Mouse (Mus musculus) small intestine, adult 2 months (tissue): Measurements from ENCODE around the gene Pik3r5.

Experiments used
- CTCF ChIP-seq: fragments of 200-500 bp; IDR thresholded peaks from 2 replicates; pipeline ENCODE4 v1.5.1; 2012; ENCODE audit warnings: low read depth, mild to moderate bottlenecking, control low read depth, inconsistent platforms, low read length, moderate library complexity, mixed read lengths; ENCODE audit not compliant: insufficient replicate concordance, insufficient read length; ENCODE audit errors: extremely low read depth
- POLR2A ChIP-seq: fragments of 200-500 bp; IDR thresholded peaks from 2 replicates; pipeline ENCODE4 v1.6.1; 2012; ENCODE audit warnings: low read depth, mild to moderate bottlenecking, control low read depth, inconsistent platforms, low read length, moderate library complexity

DNA sequence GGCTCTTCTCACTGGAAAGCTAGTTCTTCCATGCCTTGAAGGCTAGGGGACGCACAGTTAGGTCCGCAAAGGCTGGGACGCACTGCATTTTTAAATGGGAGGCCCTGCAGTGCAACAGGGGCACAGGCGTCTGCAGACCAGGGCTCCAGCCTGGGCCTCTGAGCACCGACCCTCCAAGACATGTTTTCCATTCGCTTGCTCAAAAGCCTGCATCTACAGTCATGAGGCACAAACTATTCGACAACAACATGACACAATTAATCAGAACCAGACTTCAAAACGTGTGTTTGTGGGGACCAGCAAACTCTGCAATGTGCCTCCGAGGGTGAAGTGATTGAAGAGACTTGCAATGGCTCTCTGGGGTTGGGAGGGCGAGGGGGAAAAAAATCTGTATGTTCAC, 48.4 kb upstream of the Pik3r5 start:
- TF ChIP-seq CTCF: no peak
- no peak for TF ChIP-seq POLR2A
